Mouse (Mus musculus): Measurements from ENCODE around the gene Mrpl40. TPM values are rescaled to one million over a fixed set of nuclear protein-coding genes. Genes with fewer than 3 reads are reported as not detected.

The Mrpl40 gene
- polyA plus RNA-seq, 1 experiment from 2014 or later, result 74.9 TPM

DNA sequence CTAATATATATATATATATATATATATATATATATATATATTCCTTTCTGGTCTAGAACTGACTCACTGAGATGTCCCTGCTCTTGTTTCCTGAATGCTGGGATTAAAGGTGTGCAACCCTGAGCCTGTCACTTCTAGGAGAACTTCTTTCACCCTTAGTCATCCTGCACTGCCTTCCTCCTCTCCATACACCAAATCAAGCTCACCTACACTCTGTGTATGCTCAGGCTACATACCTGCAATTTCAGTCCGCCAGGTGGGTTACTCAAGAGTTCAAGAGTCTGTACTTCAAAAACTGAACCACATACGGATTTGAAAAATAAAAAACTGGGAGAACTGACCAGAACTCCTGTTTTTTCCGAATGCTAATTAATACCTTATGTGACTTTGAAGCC is 40.6 kb downstream of the Mrpl40 start:
- Histone ChIP-seq H3K4me2 (replicated peaks; ENCODE audit: low read depth) (peak overlapping the region; percentile 81), H3K9me3 (ENCODE audit: control insufficient read depth, low read length) (no peaks in the 10 kb centered on the region), H3K27me3 (ENCODE audit: control insufficient read depth, insufficient read depth, low read length) (no peaks in the 10 kb centered on the region), H3K4me3 (ENCODE audit: low read depth, low read length) (peak overlapping the region; percentile 88), H3K4me1 (replicated peaks; ENCODE audit: control insufficient read depth, insufficient read depth) (no peaks in the 10 kb centered on the region), H3K27ac (replicated peaks) (peak overlapping the region; percentile 92), H3K36me3 (ENCODE audit: control insufficient read depth, insufficient read depth, low read length) (peaks cover 9% of the 10 kb centered on the region), H3K9ac (ENCODE audit: low read length) (no peak overlapping the region)
- TF ChIP-seq CTCF (IDR thresholded peaks at IDR 0.05; ENCODE audit: low read depth), result no peak
- no peak for TF ChIP-seq EP300 (optimal IDR thresholded peaks at IDR 0.05)
- ATAC-seq (ENCODE audit: low FRiP score, low TSS enrichment), result peak; percentile 82
- DNase-seq (ENCODE audit: low spot score), result no peak
- WGBS, result 17% methylated on average over 3 of the region's 3 CpGs

- TF ChIP-seq CTCF (IDR thresholded peaks at IDR 0.05; ENCODE audit: low read depth) (peak; percentile 30), EP300 (optimal IDR thresholded peaks at IDR 0.05) (no peak)
- Histone ChIP-seq H3K27me3 (ENCODE audit: control insufficient read depth, insufficient read depth, low read length) (no peaks in the 10 kb centered on the region), H3K36me3 (ENCODE audit: control insufficient read depth, insufficient read depth, low read length) (peaks cover 18% of the 10 kb centered on the region), H3K9ac (ENCODE audit: low read length) (no peak overlapping the region), H3K4me1 (replicated peaks; ENCODE audit: control insufficient read depth, insufficient read depth) (no peaks in the 10 kb centered on the region), H3K4me2 (replicated peaks; ENCODE audit: low read depth) (no peak overlapping the region), H3K27ac (replicated peaks) (no peak overlapping the region), H3K9me3 (ENCODE audit: control insufficient read depth, low read length) (no peaks in the 10 kb centered on the region), H3K4me3 (ENCODE audit: low read depth, low read length) (no peak overlapping the region)
- DNase-seq (ENCODE audit: low spot score) (no peak), ATAC-seq (ENCODE audit: low FRiP score, low TSS enrichment) (no peak)
- WGBS, result 72% methylated on average over 2 of the region's 2 CpGs
Observed at GRCm38 (mm10) chr16:18833486-18833885, 43.2 kb downstream of the Mrpl40 start.

- TF ChIP-seq EP300 (optimal IDR thresholded peaks at IDR 0.05) (no peak), CTCF (IDR thresholded peaks at IDR 0.05; ENCODE audit: low read depth) (no peak)
- H3K9me3 ChIP-seq (ENCODE audit: control insufficient read depth, low read length), result no peaks in the 10 kb centered on the region
- no peak overlapping the region for H3K9ac ChIP-seq (ENCODE audit: low read length)
- ATAC-seq (ENCODE audit: low FRiP score, low TSS enrichment) (no peak), DNase-seq (ENCODE audit: low spot score) (no peak)
- no peaks in the 10 kb centered on the region for H3K27me3 ChIP-seq (ENCODE audit: control insufficient read depth, insufficient read depth, low read length)
- H3K4me3 ChIP-seq (ENCODE audit: low read depth, low read length), result no peak overlapping the region
- no peaks in the 10 kb centered on the region for H3K4me1 ChIP-seq (replicated peaks; ENCODE audit: control insufficient read depth, insufficient read depth)
- no peak overlapping the region for H3K27ac ChIP-seq (replicated peaks)
- peaks cover 36% of the 10 kb centered on the region for H3K36me3 ChIP-seq (ENCODE audit: control insufficient read depth, insufficient read depth, low read length)
- WGBS, result 89% methylated on average over 6 of the region's 6 CpGs
- no peak overlapping the region for H3K4me2 ChIP-seq (replicated peaks; ENCODE audit: low read depth)
Observed at GRCm38 (mm10) chr16:18829102-18829501, 47.6 kb downstream of the Mrpl40 start.

- peaks cover 35% of the 10 kb centered on the region for H3K36me3 ChIP-seq (ENCODE audit: control insufficient read depth, insufficient read depth, low read length)
- WGBS, result 85% methylated on average over 3 of the region's 3 CpGs
Observed at GRCm38 (mm10) chr16:18828630-18829029, 48.0 kb downstream of the Mrpl40 start.

GRCm38 (mm10) chr16:18822925-18823324 is 53.7 kb downstream of the Mrpl40 start:
- no peaks in the 10 kb centered on the region for H3K4me1 ChIP-seq (replicated peaks; ENCODE audit: control insufficient read depth, insufficient read depth)
- TF ChIP-seq CTCF (IDR thresholded peaks at IDR 0.05; ENCODE audit: low read depth), result no peak
- TF ChIP-seq EP300 (optimal IDR thresholded peaks at IDR 0.05), result no peak
- no peak for ATAC-seq (ENCODE audit: low FRiP score, low TSS enrichment)
- DNase-seq (ENCODE audit: low spot score), result no peak
- no peaks in the 10 kb centered on the region for H3K27me3 ChIP-seq (ENCODE audit: control insufficient read depth, insufficient read depth, low read length)
- H3K9me3 ChIP-seq (ENCODE audit: control insufficient read depth, low read length), result no peaks in the 10 kb centered on the region
- H3K27ac ChIP-seq (replicated peaks), result no peak overlapping the region
- WGBS, result 76% methylated on average over 4 of the region's 4 CpGs
- no peak overlapping the region for H3K9ac ChIP-seq (ENCODE audit: low read length)
- no peak overlapping the region for H3K4me2 ChIP-seq (replicated peaks; ENCODE audit: low read depth)
- peaks cover 60% of the 10 kb centered on the region for H3K36me3 ChIP-seq (ENCODE audit: control insufficient read depth, insufficient read depth, low read length)
- no peak overlapping the region for H3K4me3 ChIP-seq (ENCODE audit: low read depth, low read length)

More at GRCm38 (mm10) chr16:18828630-18829029, 48.0 kb downstream of the Mrpl40 start:
- ATAC-seq (ENCODE audit: low FRiP score, low TSS enrichment) (no peak), DNase-seq (ENCODE audit: low spot score) (no peak)
- Histone ChIP-seq H3K4me3 (ENCODE audit: low read depth, low read length) (no peak overlapping the region), H3K9ac (ENCODE audit: low read length) (no peak overlapping the region), H3K4me1 (replicated peaks; ENCODE audit: control insufficient read depth, insufficient read depth) (no peaks in the 10 kb centered on the region), H3K4me2 (replicated peaks; ENCODE audit: low read depth) (no peak overlapping the region), H3K27me3 (ENCODE audit: control insufficient read depth, insufficient read depth, low read length) (no peaks in the 10 kb centered on the region), H3K27ac (replicated peaks) (no peak overlapping the region), H3K9me3 (ENCODE audit: control insufficient read depth, low read length) (no peaks in the 10 kb centered on the region)
- TF ChIP-seq EP300 (optimal IDR thresholded peaks at IDR 0.05) (no peak), CTCF (IDR thresholded peaks at IDR 0.05; ENCODE audit: low read depth) (no peak)

DNA sequence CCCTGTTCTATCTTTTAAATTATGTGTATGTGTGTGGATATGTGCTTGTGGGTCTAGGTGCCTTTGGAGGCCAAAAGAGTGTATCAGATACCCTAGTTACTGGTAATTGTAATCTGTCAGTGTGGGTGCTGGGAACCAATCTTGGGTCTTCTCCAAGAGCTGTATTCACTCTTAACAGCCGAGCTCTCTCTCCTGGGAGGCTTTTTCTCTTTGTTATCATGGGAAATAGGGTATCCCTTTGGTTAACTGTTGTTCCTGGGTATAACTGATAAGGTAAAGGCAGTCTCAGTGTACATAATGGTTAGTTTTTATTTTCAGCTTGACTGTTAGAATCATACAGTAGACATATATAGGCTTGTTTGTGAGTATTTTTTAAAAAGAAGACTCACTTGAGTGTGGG is 54.3 kb downstream of the Mrpl40 start:
- H3K27ac ChIP-seq (replicated peaks), result no peak overlapping the region
- TF ChIP-seq EP300 (optimal IDR thresholded peaks at IDR 0.05) (no peak), CTCF (IDR thresholded peaks at IDR 0.05; ENCODE audit: low read depth) (no peak)
- ATAC-seq (ENCODE audit: low FRiP score, low TSS enrichment), result no peak
- H3K36me3 ChIP-seq (ENCODE audit: control insufficient read depth, insufficient read depth, low read length), result peaks cover 57% of the 10 kb centered on the region
- no peak overlapping the region for H3K4me3 ChIP-seq (ENCODE audit: low read depth, low read length)
- no peaks in the 10 kb centered on the region for H3K27me3 ChIP-seq (ENCODE audit: control insufficient read depth, insufficient read depth, low read length)
- no peaks in the 10 kb centered on the region for H3K4me1 ChIP-seq (replicated peaks; ENCODE audit: control insufficient read depth, insufficient read depth)
- WGBS, result 78% methylated on average over 1 of the region's 1 CpGs
- H3K9ac ChIP-seq (ENCODE audit: low read length), result no peak overlapping the region
- no peaks in the 10 kb centered on the region for H3K9me3 ChIP-seq (ENCODE audit: control insufficient read depth, low read length)
- DNase-seq (ENCODE audit: low spot score), result no peak
- no peak overlapping the region for H3K4me2 ChIP-seq (replicated peaks; ENCODE audit: low read depth)

Other genes starting within 250 kb of the Mrpl40 start
- 38.0 and 38.8 TPM in 2 replicates for gene Sept5, start 246.9 kb downstream of the Mrpl40 start, polyA plus RNA-seq (2015; fragmentation: Nextera tagmentation; extraction: Ambion mirVana)
- gene Cldn5, start 100.0 kb downstream of the Mrpl40 start, polyA plus RNA-seq (2015; fragmentation: Nextera tagmentation; extraction: Ambion mirVana), result 19.7 and 23.6 TPM in 2 replicates
- 67.2 and 70.5 TPM in 2 replicates for gene Ufd1, start 65.1 kb downstream of the Mrpl40 start, polyA plus RNA-seq (2015; fragmentation: Nextera tagmentation; extraction: Ambion mirVana)
- gene Cdc45, start 64.9 kb downstream of the Mrpl40 start, polyA plus RNA-seq (2015; fragmentation: Nextera tagmentation; extraction: Ambion mirVana), result 8.8 and 10.1 TPM in 2 replicates
- gene 2510002D24Rik, start 40.3 kb downstream of the Mrpl40 start, polyA plus RNA-seq (2015; fragmentation: Nextera tagmentation; extraction: Ambion mirVana), result 34.1 and 37.5 TPM in 2 replicates
- not detected in 2 replicates for gene Gm28539, start 40.3 kb downstream of the Mrpl40 start, polyA plus RNA-seq (2015; fragmentation: Nextera tagmentation; extraction: Ambion mirVana)
- gene Hira, start 175 bp upstream of the Mrpl40 start, polyA plus RNA-seq (2015; fragmentation: Nextera tagmentation; extraction: Ambion mirVana), result 5.7 and 6.4 TPM in 2 replicates